Mouse (Mus musculus) lung, embryonic 14.5 days (tissue): ENCODE measurements around the gene Ypel4. TPM values are rescaled to one million over a fixed set of nuclear protein-coding genes. Genes with fewer than 3 reads are reported as not detected.

Experiments used
- ATAC-seq: fragments of 200-750 bp; cut with Nextera tagmentation; 2 replicates; pipeline ENCODE4 v1.8.0; 2017; ENCODE audit warnings: mild to moderate bottlenecking, moderate TSS enrichment, moderate library complexity; ENCODE audit not compliant: insufficient read depth
- DNase-seq: peaks from one replicate; pipeline ENCODE4 v3.0.0-alpha.2; 2015
- H3K27ac ChIP-seq: fragments of 300-500 bp; sonication (generic); 2 replicates; pipeline ENCODE4 v1.5.1; 2014; ENCODE audit warnings: low read depth, mild to moderate bottlenecking, moderate library complexity
- H3K27me3 ChIP-seq: fragments of 300-500 bp; sonication (generic); 2 replicates; pipeline ENCODE4 v1.6.1; 2014; ENCODE audit warnings: low read length, control low read depth; ENCODE audit not compliant: insufficient read depth
- H3K36me3 ChIP-seq: fragments of 300-500 bp; sonication (generic); 2 replicates; pipeline ENCODE4 v1.6.1; 2014; ENCODE audit warnings: control low read depth; ENCODE audit not compliant: insufficient read depth
- H3K4me1 ChIP-seq: fragments of 300-500 bp; sonication (generic); 2 replicates; pipeline ENCODE4 v1.6.1; 2014; ENCODE audit warnings: antibody characterized with exemption, control low read depth; ENCODE audit not compliant: insufficient read depth
- H3K4me2 ChIP-seq: fragments of 300-500 bp; sonication (generic); 2 replicates; pipeline ENCODE4 v1.6.1; 2014; ENCODE audit warnings: mild to moderate bottlenecking
- H3K4me3 ChIP-seq: fragments of 300-500 bp; sonication (generic); 2 replicates; pipeline ENCODE4 v1.5.1; 2014; ENCODE audit warnings: low read depth, low read length
- H3K9ac ChIP-seq: fragments of 300-500 bp; sonication (generic); 2 replicates; pipeline ENCODE4 v1.6.1; 2014
- H3K9me3 ChIP-seq: fragments of 300-500 bp; sonication (generic); 2 replicates; pipeline ENCODE4 v1.6.1; 2016; ENCODE audit warnings: low read depth, low read length, control low read depth
- CTCF ChIP-seq: IDR thresholded peaks from 2 replicates; pipeline ENCODE4 v1.5.1; 2016; ENCODE audit warnings: antibody characterized with exemption, low read depth
- WGBS: fragments of 180-500 bp; shearing (Covaris S2); extraction: QIAGEN DNeasy Blood & Tissue Kit; methylation state at CpG from one replicate; pipeline ENCODE4 v1.1.7; 2014; 5-methylcytosine and 5-hydroxymethylcytosine counted together
- polyA plus RNA-seq: library from polyadenylated mRNA; unstranded; fragments of >200 nt; fragmentation: Nextera tagmentation; extraction: Ambion mirVana; gene quantifications from 2 replicates; pipeline ENCODE4 v1.2.1, GENCODE M21; 2014

The Ypel4 gene
- polyA plus RNA-seq, 1 experiment from 2014 or later, result 7.4 TPM

DNA sequence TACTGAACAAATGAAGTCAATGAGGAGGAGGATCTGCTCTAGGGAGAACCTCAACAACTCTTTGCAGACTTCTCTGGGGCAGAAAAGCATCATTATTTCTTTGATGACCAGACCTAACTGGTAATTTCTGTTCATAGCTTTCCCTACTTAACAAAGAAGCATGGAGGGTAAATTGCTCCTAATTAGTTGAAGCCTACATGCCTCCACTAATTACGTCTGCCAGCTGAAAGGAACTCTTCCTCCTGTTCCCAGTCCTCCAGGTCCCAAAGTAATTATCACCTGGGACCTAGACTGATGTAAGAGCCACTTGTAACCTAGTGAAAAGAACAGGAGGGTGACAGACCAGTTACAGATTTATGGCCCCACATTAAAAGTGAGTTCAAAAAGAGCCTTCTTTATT, 26.3 kb upstream of the Ypel4 start:
- Histone ChIP-seq H3K27me3 (no peaks in the 10 kb centered on the region), H3K4me3 (no peak overlapping the region), H3K27ac (no peak overlapping the region), H3K4me2 (no peak overlapping the region), H3K4me1 (no peaks in the 10 kb centered on the region), H3K36me3 (peaks cover 63% of the 10 kb centered on the region), H3K9ac (no peak overlapping the region), H3K9me3 (no peaks in the 10 kb centered on the region)
- no peak for TF ChIP-seq CTCF
- DNase-seq (no peak), ATAC-seq (no peak)
- WGBS, result 75% methylated on average over 1 of the region's 1 CpGs

DNA sequence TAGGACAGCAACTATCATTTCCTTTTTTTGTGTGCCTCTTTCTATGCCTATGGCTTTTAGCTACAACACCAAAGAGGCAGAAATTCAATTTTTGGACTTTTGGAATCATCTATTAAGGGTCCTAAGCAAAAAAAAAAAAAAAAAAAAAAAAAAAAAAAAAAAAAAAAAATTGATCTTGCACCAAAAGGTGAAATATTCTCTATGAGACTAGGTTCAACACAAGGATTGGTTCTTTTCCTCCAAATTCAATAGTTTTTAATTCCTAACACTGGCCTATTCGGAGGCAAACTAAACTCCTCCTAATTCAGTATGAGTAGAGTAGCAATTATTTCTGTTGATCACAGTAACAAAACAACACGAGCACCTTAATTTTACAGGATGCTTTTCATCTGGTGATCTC, 22.0 kb upstream of the Ypel4 start:
- H3K27me3 ChIP-seq, result no peaks in the 10 kb centered on the region
- no peaks in the 10 kb centered on the region for H3K4me1 ChIP-seq
- no peaks in the 10 kb centered on the region for H3K9me3 ChIP-seq
- H3K4me2 ChIP-seq, result no peak overlapping the region
- no peak overlapping the region for H3K4me3 ChIP-seq
- H3K27ac ChIP-seq, result no peak overlapping the region
- no peak for ATAC-seq
- DNase-seq, result no peak
- TF ChIP-seq CTCF, result no peak
- H3K9ac ChIP-seq, result no peak overlapping the region
- WGBS, result 92% methylated on average over 2 of the region's 2 CpGs
- H3K36me3 ChIP-seq, result peaks cover 46% of the 10 kb centered on the region

DNA sequence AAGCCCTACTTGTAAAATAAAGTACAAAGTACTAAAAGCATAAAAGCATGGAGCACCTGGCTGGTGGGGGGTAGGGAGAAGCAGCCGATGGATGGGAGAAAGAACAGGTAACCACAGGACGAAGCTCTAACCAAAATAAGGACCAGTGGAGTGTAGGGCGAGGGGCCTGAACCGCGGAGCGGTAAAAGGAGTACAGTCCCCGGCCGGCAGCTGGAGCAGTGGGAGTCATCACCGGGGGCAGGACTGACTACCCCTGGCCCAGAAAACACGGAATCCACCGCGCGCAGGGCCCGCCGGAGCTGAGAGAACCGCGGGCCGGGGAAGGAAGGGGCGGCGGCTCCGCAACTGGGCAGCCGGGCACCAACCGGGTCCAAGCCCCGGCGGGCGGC, 19.4 kb upstream of the Ypel4 start:
- peak overlapping the region; percentile 97 for H3K27ac ChIP-seq
- H3K4me3 ChIP-seq, result peak overlapping the region; percentile 95
- peak overlapping the region; percentile 70 for H3K4me2 ChIP-seq
- H3K27me3 ChIP-seq, result no peaks in the 10 kb centered on the region
- DNase-seq (no peak), ATAC-seq (peak; percentile 26)
- WGBS, result under 1% methylated on average over 26 of the region's 26 CpGs
- H3K36me3 ChIP-seq, result peaks cover 25% of the 10 kb centered on the region
- TF ChIP-seq CTCF, result no peak
- H3K4me1 ChIP-seq, result no peaks in the 10 kb centered on the region
- peak overlapping the region; percentile 96 for H3K9ac ChIP-seq
- H3K9me3 ChIP-seq, result no peaks in the 10 kb centered on the region

DNA sequence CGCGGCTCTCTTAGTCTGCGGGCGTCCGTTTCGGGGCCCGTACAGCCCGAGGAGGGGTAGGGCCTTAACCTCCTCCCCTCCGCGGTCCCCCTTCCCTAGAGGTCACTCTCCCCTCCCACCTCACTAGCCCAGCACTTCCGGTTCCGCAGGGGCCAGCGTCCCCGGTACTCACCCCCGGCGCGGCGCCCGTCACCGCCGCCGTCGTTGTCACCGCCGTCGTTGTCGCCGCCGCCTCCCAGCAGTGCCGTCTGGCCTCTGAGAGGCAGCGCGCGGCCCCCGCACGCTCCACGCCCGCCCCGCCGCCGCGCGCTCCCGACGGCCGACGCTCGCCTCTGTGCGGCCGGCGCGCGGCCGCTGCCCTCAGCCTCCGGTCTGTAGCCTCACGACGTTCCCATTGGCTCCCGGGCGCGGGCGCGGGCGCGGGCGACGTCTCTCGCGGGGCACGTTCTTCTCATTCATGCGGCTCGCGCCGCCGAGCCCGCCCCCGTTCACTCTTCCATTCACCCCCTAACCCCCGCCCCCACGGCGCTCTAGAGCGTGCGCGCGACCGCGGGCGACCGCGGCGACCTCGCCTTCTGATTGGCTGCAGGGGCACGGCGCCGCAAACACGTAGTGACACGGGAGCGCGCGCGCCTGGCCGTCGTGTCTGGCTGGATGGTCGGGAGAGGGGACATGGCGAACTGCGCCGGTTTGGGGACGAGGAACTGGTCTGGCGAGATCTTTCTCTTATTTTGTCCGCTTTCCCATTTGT, 18.9 kb upstream of the Ypel4 start, which contains the start of gene Zdhhc5:
Zdhhc5 (minus strand) TSS at position 370 of the 751 bp plus-strand sequence.
- H3K4me3 ChIP-seq, result peak within 1 kb of the TSS; percentile 95
- H3K27me3 ChIP-seq, result no peaks in the 10 kb centered on the region
- no peak for TF ChIP-seq CTCF
- H3K4me2 ChIP-seq, result peak within 1 kb of the TSS; percentile 70
- H3K9me3 ChIP-seq, result no peaks in the 10 kb centered on the region
- H3K36me3 ChIP-seq, result peaks cover 20% of the 10 kb centered on the region
- H3K4me1 ChIP-seq, result no peaks in the 10 kb centered on the region
- peak; percentile 98 for DNase-seq
- ATAC-seq, result peak; percentile 96
- H3K27ac ChIP-seq, result peak within 1 kb of the TSS; percentile 97
- WGBS, result under 1% methylated on average over 105 of the region's 107 CpGs
- H3K9ac ChIP-seq, result peak within 1 kb of the TSS; percentile 96

DNA sequence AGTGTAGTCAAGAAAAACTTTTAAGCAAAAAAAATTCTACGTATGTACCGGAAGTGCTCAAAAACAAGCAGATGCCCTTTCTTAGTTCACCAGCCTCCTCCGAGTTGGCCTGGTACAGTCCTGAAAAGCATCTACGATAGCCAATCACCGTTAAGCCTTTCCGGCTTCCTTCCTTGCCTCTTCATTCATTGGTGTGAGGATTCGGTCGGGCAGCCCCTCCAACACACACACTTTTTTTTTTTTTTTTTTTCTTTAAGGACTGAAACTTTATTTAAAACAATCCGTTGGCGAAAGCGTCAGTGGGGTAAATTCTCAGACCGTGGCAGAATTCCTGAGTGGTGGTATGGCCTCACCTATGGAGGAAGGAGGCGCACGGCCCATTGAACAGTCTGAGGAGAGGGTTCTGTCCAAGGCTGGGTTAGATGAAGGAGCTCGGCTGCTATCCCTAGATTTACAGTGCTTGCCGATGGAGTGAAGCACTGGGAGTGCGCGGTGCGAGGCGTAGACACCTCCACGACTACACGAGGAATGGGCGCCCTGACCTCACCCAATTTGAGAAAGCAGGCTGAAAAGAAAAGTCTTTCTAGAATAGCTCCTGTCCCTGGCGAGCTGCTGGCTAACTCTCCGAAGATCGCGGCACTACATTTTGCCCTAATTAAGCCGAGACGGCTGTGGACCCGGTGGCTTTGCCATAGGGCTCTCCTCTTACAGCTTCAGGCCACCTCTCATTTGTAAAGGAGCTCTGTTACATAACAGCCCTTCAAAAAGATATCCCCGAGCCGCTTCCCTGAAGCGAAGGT, 18.1 kb upstream of the Ypel4 start:
- Histone ChIP-seq H3K36me3 (peaks cover 12% of the 10 kb centered on the region), H3K27me3 (no peaks in the 10 kb centered on the region), H3K4me1 (no peaks in the 10 kb centered on the region), H3K4me3 (peak overlapping the region; percentile 95), H3K9me3 (no peaks in the 10 kb centered on the region), H3K9ac (peak overlapping the region; percentile 36), H3K27ac (peak overlapping the region; percentile 97), H3K4me2 (peak overlapping the region; percentile 60)
- ATAC-seq, result peak; percentile 97
- TF ChIP-seq CTCF, result no peak
- DNase-seq, result peak; percentile 95
- WGBS, result 0% methylated on average over 33 of the region's 33 CpGs

DNA sequence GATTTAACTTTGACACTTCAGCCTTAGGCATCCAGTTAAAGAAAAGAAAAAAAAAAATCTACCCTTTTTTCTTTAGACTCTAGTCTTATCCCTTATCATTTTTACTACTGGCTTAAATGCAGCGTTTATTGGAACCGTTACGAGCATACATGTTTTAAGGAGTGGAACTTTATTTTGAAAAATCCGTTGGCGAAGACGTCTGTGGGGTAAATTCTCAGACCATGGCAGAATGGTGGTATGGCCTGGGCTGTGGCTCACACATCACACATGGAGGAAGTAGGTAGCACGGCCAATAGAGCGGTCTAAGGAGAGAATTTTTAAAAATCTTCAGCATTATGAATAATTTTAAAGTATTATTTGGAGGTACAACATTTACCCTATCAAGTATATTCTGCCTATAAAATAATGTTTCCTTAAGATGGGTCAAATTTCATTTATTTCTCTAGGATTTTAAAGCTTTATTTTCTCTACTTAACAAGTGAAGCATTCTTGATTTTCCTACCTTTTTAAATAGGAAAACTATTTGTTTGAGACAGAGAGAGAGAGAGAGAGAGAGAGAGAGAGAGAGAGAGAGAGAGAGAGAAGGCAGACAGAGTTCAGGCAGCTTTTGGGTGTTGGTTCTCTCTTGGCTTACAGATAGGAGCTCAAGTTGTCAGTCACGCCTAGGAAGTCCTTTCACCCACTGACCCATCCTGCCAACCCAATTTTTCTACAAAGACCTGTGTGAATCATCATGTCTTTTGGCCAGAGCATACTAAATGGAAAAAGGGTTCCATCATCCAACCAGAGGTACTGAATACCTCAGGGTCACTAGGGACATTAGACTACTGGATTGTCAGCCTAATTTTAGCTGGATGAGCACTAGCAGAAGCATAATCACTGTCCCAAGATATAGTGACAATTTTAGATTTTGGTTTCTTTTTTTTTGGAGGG, 17.2 kb upstream of the Ypel4 start:
- Histone ChIP-seq H3K27me3 (no peaks in the 10 kb centered on the region), H3K36me3 (peaks cover 12% of the 10 kb centered on the region; the same call in 1 of the 2 replicates), H3K9me3 (no peaks in the 10 kb centered on the region), H3K4me2 (peak overlapping the region; percentile 60), H3K4me1 (no peaks in the 10 kb centered on the region), H3K27ac (peak overlapping the region; percentile 97; the same call in 1 of the 2 replicates), H3K9ac (peak overlapping the region; percentile 36), H3K4me3 (peak overlapping the region; percentile 95)
- DNase-seq (no peak), ATAC-seq (no peak)
- WGBS, result 23% methylated on average over 9 of the region's 9 CpGs
- no peak for TF ChIP-seq CTCF
